Mouse (Mus musculus) stomach, embryonic 14.5 days (tissue): ENCODE results near the gene Prss42. TPM values are rescaled to one million over a fixed set of nuclear protein-coding genes. Genes with fewer than 3 reads are reported as not detected.
"Not testable (repeated sequence)": the region's sequence is repeated elsewhere in the genome, so short reads cannot be mapped to it uniquely, and the experiment has no call there.

Source experiments
- ATAC-seq: fragments of 200-750 bp; cut with Nextera tagmentation; 2 replicates; pipeline ENCODE4 v1.8.0; 2017; ENCODE audit warnings: low read depth, moderate TSS enrichment; ENCODE audit not compliant: insufficient number of reproducible peaks, insufficient read depth, low FRiP score
- H3K27ac ChIP-seq: fragments of 300-500 bp; sonication (generic); 2 replicates; pipeline ENCODE4 v1.5.1; 2014; ENCODE audit warnings: mild to moderate bottlenecking, low read length, moderate library complexity, mixed read lengths
- H3K27me3 ChIP-seq: fragments of 300-500 bp; sonication (generic); 2 replicates; pipeline ENCODE4 v1.6.1; 2014; ENCODE audit warnings: low read length, control low read depth, mixed read lengths; ENCODE audit not compliant: control insufficient read depth, insufficient read depth
- H3K36me3 ChIP-seq: fragments of 300-500 bp; sonication (generic); 2 replicates; pipeline ENCODE4 v1.6.1; 2014; ENCODE audit warnings: mild to moderate bottlenecking, control low read depth, low read length, moderate library complexity, mixed read lengths; ENCODE audit not compliant: control insufficient read depth, insufficient read depth
- H3K4me1 ChIP-seq: fragments of 300-500 bp; sonication (generic); 2 replicates; pipeline ENCODE4 v1.6.1; 2014; ENCODE audit warnings: low read length, control low read depth, mixed read lengths; ENCODE audit not compliant: control insufficient read depth, insufficient read depth
- H3K4me2 ChIP-seq: fragments of 300-500 bp; sonication (generic); replicated peaks from 2 replicates; pipeline ENCODE4 v1.6.1; 2014; ENCODE audit warnings: low read depth, low read length, control low read depth
- H3K4me3 ChIP-seq: fragments of 300-500 bp; sonication (generic); 2 replicates; pipeline ENCODE4 v1.5.1; 2014; ENCODE audit warnings: low read depth, low read length, control low read depth
- H3K9ac ChIP-seq: fragments of 300-500 bp; sonication (generic); replicated peaks from 2 replicates; pipeline ENCODE4 v1.6.1; 2014; ENCODE audit warnings: low read depth, mild to moderate bottlenecking, control low read depth, low read length, moderate library complexity, mixed read lengths
- H3K9me3 ChIP-seq: fragments of 300-500 bp; sonication (generic); 2 replicates; pipeline ENCODE4 v1.6.1; 2016; ENCODE audit warnings: low read depth, low read length, control low read depth; ENCODE audit not compliant: control insufficient read depth
- WGBS: fragments of 180-500 bp; shearing (Covaris S2); extraction: QIAGEN DNeasy Blood & Tissue Kit; methylation state at CpG from one replicate; pipeline ENCODE4 v1.1.7; 2014; 5-methylcytosine and 5-hydroxymethylcytosine counted together
- polyA plus RNA-seq: library from polyadenylated mRNA; unstranded; fragments of >200 nt; fragmentation: Nextera tagmentation; extraction: Ambion mirVana; gene quantifications from 2 replicates; pipeline ENCODE4 v1.2.1, GENCODE M21; 2014

Gene Prss42
- polyA plus RNA-seq, 1 experiment from 2014 or later: 0.16 TPM

DNA sequence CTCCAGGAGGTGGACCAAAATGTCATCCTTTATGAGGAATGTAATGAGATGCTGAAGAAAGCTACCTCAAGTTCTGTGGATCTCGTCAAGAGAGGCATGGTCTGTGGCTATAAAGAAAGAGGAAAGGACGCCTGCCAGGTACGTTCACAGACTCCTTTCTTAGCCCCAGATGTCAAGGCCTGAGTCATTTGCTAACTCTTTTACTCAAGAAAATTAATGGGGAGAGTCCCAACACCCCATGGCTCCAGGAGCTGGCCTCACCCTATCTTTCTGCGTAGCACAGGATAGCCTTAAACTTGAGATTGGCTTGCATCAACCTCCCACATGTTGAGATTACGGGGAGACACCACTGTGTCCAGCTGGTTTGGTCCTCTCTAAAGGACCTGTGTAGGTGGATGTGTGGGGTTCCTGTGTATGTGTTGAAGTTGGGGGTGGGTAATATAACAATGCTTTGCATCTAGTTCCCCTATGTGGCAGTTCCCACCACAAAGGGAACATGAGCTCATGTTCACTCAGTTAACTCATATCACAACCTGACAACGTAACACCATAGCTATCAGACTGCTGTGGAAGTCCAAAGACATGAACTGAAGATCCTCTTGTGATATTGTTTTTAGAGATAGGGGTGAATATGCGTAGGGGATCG lies 3.0 kb downstream of the Prss42 start:
- WGBS: 87% methylated on average over 8 of the region's 8 CpGs
- ATAC-seq: no peak
- Histone ChIP-seq H3K4me3 (no peak overlapping the region), H3K9ac (no peak overlapping the region), H3K9me3 (no peaks in the 10 kb centered on the region), H3K27me3 (no peaks in the 10 kb centered on the region), H3K36me3 (no peaks in the 10 kb centered on the region), H3K4me1 (no peaks in the 10 kb centered on the region), H3K27ac (no peak overlapping the region), H3K4me2 (no peak overlapping the region)

- Histone ChIP-seq H3K4me1 (no peaks in the 10 kb centered on the region), H3K9ac (no peak overlapping the region), H3K9me3 (no peaks in the 10 kb centered on the region), H3K4me2 (no peak overlapping the region), H3K27ac (no peak overlapping the region), H3K36me3 (no peaks in the 10 kb centered on the region), H3K27me3 (no peaks in the 10 kb centered on the region), H3K4me3 (no peak overlapping the region)
- WGBS: 60% methylated on average over 4 of the region's 4 CpGs
- ATAC-seq: no peak
Measured at GRCm38 (mm10) chr9:110803294-110803693, 5.3 kb downstream of the Prss42 start.

DNA sequence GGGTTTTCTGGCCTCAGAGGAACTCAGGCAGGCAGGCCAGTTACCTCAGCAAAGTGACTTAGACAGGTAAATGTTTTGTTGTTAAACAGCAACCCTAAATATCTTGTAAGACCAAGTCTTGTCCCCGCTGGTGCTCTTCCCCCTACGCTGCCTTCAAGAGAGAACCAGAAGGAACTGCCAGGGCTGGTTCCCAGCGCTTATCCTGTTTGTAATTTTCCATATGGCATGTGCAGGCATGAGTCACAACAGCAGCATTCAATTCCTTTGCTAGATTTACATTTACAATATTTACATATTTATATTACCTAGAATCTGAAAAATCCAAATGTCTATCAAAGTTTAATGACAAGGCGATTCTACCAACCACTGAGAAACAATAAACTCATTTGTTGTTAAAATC lies 12.1 kb downstream of the Prss42 start:
- Histone ChIP-seq H3K4me2 (no peak overlapping the region), H3K27ac (no peak overlapping the region), H3K9me3 (no peaks in the 10 kb centered on the region), H3K4me3 (no peak overlapping the region), H3K9ac (no peak overlapping the region), H3K27me3 (no peaks in the 10 kb centered on the region), H3K4me1 (no peaks in the 10 kb centered on the region), H3K36me3 (no peaks in the 10 kb centered on the region)
- WGBS: 81% methylated on average over 4 of the region's 4 CpGs
- no peak for ATAC-seq

GRCm38 (mm10) chr9:110813789-110814188 lies 15.8 kb downstream of the Prss42 start, which contains the start of gene Prss44:
TSS of gene Prss44 (plus strand) at chr9:110813994.
- Histone ChIP-seq H3K4me3 (no peak within 1 kb of the TSS), H3K27ac (no peak within 1 kb of the TSS), H3K9ac (no peak within 1 kb of the TSS), H3K36me3 (no peaks in the 10 kb centered on the region), H3K27me3 (no peaks in the 10 kb centered on the region), H3K4me2 (no peak within 1 kb of the TSS), H3K4me1 (no peaks in the 10 kb centered on the region), H3K9me3 (no peaks in the 10 kb centered on the region)
- 59% methylated on average over 18 of the region's 18 CpGs for WGBS
- no peak for ATAC-seq

DNA sequence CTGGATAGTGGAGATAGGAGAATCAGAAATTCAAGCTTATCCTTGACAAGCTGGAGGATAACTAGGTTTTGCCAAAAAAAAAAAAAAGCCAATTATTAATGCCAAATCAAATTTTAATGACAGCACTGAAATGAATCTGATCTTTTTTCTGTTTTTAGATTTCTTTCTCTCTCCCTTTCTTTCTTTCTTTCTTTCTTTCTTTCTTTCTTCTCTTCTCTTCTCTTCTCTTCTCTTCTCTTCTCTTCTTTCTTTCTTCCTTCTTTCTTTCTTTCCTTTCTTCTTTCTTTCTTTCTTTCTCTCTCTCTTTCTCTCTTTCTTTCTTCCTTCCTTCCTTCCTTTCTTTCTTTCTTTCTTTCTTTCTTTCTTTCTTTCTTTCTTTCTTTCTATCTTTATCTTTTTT lies 22.6 kb downstream of the Prss42 start:
- H3K36me3 ChIP-seq: not testable (repeated sequence)

DNA sequence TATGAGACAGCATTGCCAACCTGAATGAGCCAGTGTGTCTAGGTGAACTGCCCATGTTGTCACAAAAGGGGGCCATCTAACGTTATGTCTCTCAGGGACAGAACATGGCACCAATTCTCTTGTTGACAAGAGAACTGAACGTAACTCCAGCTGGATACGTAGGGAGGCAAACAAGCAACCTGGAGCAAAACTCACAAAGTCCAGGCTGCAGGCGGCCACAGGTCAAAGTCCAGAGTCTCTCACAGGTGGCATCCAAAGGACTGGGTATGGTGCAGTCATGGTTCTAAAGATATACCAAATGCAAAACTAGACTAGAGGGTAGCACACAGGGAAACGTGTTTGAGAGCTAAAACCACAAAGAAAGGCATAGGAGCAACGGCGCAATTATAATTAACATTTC lies 23.5 kb downstream of the Prss42 start:
- Histone ChIP-seq H3K4me1 (no peaks in the 10 kb centered on the region), H3K9ac (no peak overlapping the region), H3K4me2 (no peak overlapping the region), H3K4me3 (no peak overlapping the region), H3K36me3 (no peaks in the 10 kb centered on the region), H3K27me3 (no peaks in the 10 kb centered on the region), H3K27ac (no peak overlapping the region), H3K9me3 (no peaks in the 10 kb centered on the region)
- 78% methylated on average over 7 of the region's 7 CpGs for WGBS
- no peak for ATAC-seq

More for the DNA sequence above, 22.6 kb downstream of the Prss42 start:
- not testable (repeated sequence) for H3K4me2 ChIP-seq, H3K4me3 ChIP-seq, ATAC-seq, H3K27ac ChIP-seq, H3K4me1 ChIP-seq, H3K27me3 ChIP-seq, H3K9ac ChIP-seq, H3K9me3 ChIP-seq

- Histone ChIP-seq H3K4me2 (no peak overlapping the region), H3K36me3 (no peaks in the 10 kb centered on the region), H3K27ac (no peak overlapping the region), H3K4me3 (no peak overlapping the region), H3K4me1 (no peaks in the 10 kb centered on the region), H3K9ac (no peak overlapping the region), H3K27me3 (no peaks in the 10 kb centered on the region), H3K9me3 (no peaks in the 10 kb centered on the region)
- ATAC-seq: no peak
- WGBS: 69% methylated on average over 4 of the region's 4 CpGs
Measured at GRCm38 (mm10) chr9:110825426-110825825, 27.5 kb downstream of the Prss42 start.

GRCm38 (mm10) chr9:110825832-110826231 lies 27.9 kb downstream of the Prss42 start:
- no peaks in the 10 kb centered on the region for H3K27me3 ChIP-seq
- H3K4me1 ChIP-seq: no peaks in the 10 kb centered on the region
- 74% methylated on average over 7 of the region's 7 CpGs for WGBS
- no peaks in the 10 kb centered on the region for H3K36me3 ChIP-seq
- no peak overlapping the region for H3K4me2 ChIP-seq
- H3K9me3 ChIP-seq: no peaks in the 10 kb centered on the region
- no peak overlapping the region for H3K4me3 ChIP-seq
- no peak for ATAC-seq
- no peak overlapping the region for H3K9ac ChIP-seq
- H3K27ac ChIP-seq: no peak overlapping the region

DNA sequence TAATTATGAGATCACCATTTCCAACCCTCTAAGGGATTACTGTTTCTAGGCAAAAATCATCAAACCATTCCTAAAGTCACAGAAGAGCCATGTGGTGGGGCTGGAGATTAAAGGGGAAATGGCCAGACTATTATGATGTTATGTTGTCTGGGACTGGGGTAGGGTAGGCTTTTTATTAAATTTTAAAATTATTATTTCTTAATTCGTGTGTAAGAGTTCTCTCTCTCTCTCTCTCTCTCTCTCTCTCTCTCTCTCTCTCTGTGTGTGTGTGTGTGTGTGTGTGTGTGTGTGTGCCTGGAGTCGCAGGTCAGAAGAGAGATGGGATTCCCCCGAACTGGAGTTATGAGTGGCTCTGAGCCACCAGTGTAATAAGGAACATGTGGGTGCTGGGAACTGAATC lies 28.4 kb downstream of the Prss42 start, which contains the start of gene Prss43:
Gene Prss43 (plus strand): TSS at position 301 of the 400 bp plus-strand sequence.
- ATAC-seq: no peak
- WGBS: 84% methylated on average over 3 of the region's 3 CpGs
- H3K36me3 ChIP-seq: no peaks in the 10 kb centered on the region
- H3K27me3 ChIP-seq: no peaks in the 10 kb centered on the region
- no peaks in the 10 kb centered on the region for H3K4me1 ChIP-seq
- no peak within 1 kb of the TSS for H3K9ac ChIP-seq
- H3K9me3 ChIP-seq: no peaks in the 10 kb centered on the region
- no peak within 1 kb of the TSS for H3K4me3 ChIP-seq
- H3K27ac ChIP-seq: no peak within 1 kb of the TSS
- H3K4me2 ChIP-seq: no peak within 1 kb of the TSS
